Mouse (Mus musculus): Measurements from ENCODE around the gene Dicer1.

DNA sequence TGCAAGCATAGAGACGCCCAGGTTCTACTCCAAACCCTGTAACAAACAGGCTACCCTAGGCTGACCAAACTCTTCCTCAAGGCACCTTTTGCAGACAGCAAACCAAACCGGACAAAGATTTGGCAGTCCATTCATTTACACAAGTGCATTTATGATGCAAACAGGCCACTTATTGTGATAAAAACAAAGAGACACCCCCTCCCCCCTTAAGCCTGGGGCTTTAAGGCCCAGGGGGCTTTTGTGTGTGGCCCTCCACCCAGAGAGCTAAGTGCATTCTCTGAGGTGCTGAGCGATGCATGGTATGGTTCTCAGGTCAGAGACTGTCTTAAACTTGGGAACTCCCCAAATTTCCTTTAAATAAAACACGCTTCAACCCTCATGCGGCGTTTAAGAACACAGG lies 12.2 kb upstream of the Dicer1 start:
- no peak for TF ChIP-seq CTCF (IDR thresholded peaks at IDR 0.05; ENCODE audit: extremely low read depth, insufficient read length, insufficient replicate concordance, low read depth, low read length)
- TF ChIP-seq POLR2A (IDR thresholded peaks at IDR 0.05; ENCODE audit: low read depth, low read length) = no peak
